Mouse (Mus musculus) c-Kit-positive CD71-positive TER-119-negative erythroid progenitor cells, embryonic 14.5 days (primary cell): Measurements from ENCODE around the gene Slc2a5.

Source experiments
- DNase-seq: peaks from one replicate; pipeline ENCODE4 v3.0.0-alpha.2; 2013; ENCODE audit warnings: low read depth

Slc2a5 gene

DNA sequence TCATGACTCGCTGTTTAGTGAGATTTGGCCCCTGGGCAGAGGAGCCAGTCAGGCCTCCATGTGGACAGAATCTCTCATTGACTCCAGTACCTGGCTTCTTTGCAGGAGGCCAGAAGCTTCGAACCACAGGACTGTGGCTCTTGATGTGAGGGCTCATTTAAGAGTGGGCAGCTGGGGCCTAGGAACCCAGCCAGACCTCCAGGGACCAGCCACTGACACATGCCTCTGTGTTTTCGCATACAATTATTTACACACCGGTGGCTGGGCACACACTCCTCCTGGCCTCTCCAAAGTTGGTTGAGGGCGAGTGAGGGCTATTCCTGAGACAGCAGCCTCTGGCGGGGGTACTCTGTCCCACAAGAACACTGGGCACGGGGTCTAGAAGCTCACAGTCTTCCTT is 21.3 kb downstream of the Slc2a5 start:
- DNase-seq = no peak

GRCm38 (mm10) chr4:150144242-150144641 is 25.2 kb downstream of the Slc2a5 start:
- DNase-seq = no peak

DNA sequence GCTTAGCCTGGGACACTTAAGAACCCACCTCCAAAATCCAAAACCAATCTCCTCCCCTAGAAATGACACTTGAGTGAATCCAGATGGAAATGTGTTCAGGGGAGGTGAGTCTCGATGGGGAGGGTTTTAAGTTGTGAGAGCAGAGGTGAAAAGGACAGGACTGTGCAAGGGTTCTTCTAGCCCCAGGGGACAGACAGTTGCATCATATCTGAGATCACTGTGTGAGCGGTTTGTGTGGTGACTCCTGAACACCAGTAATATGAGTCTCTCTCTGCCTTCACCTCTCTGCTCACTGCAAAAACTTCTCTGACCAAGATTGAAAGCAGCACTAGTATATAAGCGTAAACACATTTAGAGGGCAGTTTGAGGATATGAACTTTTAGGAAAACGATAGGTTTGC is 27.2 kb downstream of the Slc2a5 start:
- no peak for DNase-seq

DNA sequence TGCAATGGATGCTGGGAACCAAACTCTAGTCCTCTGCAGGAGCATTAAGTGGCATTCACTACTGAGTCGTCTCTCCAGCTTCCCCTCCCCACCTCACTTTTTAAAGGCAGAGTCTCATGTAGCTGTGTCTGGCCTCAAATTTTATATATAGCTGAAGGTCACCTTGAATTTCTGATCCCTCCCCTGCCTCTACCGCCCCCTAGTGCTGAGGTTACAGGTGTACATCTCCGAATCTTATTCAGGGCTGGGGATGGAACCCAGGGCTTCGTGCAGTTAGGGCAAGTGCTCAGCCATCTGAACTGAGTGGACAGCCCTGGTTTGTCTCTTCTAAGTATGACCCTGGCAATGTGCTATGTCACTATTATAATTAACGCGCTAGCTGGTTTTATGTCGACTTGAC is 32.0 kb downstream of the Slc2a5 start:
- DNase-seq = no peak

DNA sequence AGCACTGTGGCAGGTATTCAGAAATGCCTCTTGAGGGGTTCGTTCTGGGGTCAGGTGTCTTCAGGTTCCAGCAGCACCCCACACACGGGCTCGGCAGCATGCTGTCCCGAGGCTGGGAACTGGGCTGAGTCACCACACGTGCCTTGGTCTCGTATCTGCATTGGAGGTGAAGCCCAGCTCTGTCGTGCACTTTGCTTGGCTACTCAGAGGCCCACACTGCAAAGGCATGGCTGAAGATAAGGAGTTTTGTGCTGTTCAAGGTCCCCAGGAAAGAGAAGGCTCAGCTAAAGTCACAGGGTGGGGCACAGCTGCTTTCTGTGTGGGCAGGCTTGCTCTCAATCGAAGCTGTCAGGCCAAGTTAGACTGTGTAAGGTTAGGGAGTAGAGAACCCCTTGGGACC is 33.4 kb downstream of the Slc2a5 start:
- DNase-seq = no peak

- no peak for DNase-seq
These were observed 36.2 kb downstream of the Slc2a5 start for GRCm38 (mm10) chr4:150155301-150155700.

- no peak for DNase-seq
These were observed 36.6 kb downstream of the Slc2a5 start for GRCm38 (mm10) chr4:150155731-150156130.

DNA sequence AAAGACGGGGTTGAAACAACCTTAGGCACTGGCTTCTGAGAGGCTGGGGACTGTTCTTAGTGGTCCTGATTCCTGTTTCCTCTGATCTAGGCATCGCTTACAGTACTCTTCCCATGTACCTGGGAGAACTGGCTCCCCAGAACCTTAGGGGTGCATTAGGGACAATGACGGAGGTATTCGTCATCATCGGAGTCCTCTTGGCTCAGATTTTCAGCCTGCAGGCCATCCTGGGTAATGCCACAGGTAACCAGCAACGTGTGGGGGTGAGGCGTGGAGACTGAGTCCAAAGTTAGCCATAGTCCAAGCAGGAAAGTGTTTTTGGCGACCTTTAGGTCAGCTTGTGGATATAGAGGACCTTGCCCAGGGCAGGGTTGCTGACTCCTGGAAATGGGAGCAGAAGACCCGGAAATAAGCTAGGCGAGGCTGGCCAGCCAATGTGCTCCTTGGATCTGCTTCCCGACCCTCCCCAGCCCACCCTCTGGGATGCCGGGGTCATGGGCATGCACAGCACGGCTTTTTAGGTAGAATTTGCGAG is 38.3 kb downstream of the Slc2a5 start:
- DNase-seq = no peak

DNA sequence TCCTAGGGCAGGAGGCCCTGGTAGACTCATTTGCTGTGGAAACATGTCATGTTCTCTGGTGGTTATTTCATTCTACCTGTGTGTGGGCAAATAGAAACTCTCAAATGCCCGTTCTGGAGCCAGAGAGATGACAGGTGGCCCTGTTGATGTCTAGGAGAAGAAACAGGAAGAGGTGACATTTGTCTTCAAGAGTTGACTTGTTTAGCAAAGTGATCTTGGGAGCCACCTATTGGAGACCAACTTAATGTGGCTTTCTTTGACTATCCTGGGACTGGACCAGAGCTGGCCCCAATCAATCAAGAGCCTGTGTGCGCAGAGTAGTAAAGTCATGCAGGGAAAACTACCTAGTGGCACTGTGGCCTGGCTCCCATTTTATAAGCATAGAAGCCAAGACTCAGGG is 40.4 kb downstream of the Slc2a5 start:
- no peak for DNase-seq

DNA sequence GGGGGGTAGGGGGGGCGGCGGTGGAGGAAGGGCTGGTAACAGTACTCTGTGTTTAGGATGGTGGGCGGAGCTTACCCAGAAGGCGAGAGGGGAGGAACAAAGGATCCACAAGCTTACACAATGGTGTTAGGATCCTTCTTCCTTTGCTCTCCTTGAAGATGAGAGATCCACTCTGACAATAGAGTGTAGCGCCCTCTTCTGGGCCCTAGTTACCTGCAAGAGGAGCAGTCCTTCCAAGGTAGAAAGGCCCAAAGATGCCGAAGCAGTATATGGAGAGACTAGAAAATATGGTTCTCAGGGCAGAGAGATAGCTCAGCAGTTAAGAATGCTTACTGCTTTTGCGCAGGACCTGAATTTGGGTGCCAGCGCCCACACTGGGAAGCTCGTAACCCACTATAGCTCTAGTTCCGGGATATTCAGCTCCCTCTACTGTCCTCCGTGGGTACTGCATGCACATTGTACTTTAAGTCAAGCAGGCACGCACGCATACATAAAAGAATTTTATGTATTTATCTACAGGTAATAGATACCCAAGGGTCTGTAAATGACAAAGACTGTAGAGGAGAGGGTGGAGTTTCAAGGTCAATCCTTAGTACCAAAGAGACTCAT is 43.6 kb downstream of the Slc2a5 start:
- no peak for DNase-seq

- no peak for DNase-seq
These were observed 45.8 kb downstream of the Slc2a5 start for GRCm38 (mm10) chr4:150164875-150165274.

GRCm38 (mm10) chr4:150168406-150168805 is 49.3 kb downstream of the Slc2a5 start:
- no peak for DNase-seq

GRCm38 (mm10) chr4:150172107-150172506 is 53.0 kb downstream of the Slc2a5 start:
- no peak for DNase-seq

DNA sequence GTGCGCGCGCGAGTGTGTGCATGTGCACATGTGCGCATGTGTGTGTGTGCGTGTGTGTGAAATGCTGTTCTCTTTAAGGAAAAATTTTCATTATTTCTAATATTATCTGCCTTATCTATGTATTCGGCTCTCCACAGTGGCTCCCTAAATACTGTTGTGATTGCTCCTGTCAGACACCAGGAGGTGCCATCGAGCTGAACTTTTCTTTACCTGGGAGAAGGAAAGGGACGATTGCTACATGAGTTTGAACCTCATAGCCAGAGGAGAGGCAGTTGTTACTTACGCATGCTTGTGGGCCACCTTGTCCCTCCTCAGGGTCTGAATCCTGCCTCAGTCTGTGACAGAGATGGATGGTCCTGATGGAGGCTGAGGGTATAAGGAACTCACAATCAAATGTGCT is 54.2 kb downstream of the Slc2a5 start:
- no peak for DNase-seq

- no peak for DNase-seq
These were observed 54.9 kb downstream of the Slc2a5 start for GRCm38 (mm10) chr4:150174027-150174426.

GRCm38 (mm10) chr4:150176535-150176934 is 57.5 kb downstream of the Slc2a5 start:
- no peak for DNase-seq

DNA sequence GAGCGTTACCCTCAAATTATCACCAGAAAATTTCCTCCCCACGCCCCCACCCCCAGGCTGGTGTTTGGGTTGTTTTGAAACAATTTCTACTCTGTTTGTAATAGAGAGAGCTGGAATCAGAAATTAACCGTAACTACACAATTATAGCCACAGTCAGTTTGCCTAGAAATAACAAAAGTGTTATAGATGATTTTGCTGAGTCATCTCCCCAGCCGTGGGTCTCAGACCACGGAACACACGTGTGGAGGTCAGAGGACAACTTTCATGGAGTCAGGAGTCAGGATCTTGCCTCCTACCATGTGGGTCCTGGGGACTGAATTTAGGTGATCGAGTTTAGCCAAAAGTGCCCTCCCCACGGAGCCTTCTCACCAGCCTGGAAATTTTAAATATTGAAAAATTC is 58.0 kb downstream of the Slc2a5 start:
- no peak for DNase-seq

DNA sequence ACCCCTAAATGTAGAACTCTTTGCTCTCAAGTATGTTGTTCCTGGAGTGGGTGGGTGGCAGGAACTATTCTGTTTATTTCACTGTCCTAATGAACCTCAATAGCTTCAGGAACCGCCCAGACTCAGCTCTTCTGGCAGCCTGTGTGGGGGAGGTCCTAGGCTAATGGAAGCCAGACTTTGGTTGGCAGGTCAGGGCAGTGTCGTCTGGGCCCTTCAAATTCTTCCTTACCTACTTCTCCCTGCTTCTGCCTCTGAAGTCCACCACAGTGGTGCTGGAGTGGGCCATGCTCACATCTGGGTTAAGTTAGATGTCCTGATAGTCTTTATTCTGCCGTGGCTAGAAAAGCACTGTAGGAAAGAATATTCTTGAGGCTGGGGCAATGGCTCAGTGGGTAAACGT is 59.0 kb downstream of the Slc2a5 start:
- no peak for DNase-seq

GRCm38 (mm10) chr4:150181304-150181703 is 62.2 kb downstream of the Slc2a5 start:
- DNase-seq = peak; percentile 33

GRCm38 (mm10) chr4:150188236-150188635 is 69.2 kb downstream of the Slc2a5 start:
- peak; percentile 59 for DNase-seq

GRCm38 (mm10) chr4:150192199-150192598 is 73.1 kb downstream of the Slc2a5 start:
- no peak for DNase-seq
